Mouse (Mus musculus) midbrain, embryonic 10.5 days (tissue): ENCODE measurements at regions not wholly inside any gene's neighbourhood (a gene's known extent, or its start where the extent isn't known, plus 50 kb on each side); places are given as distances from the start of the nearest gene placed in this dataset.

ENCODE experiments used
- DNase-seq: peaks from one replicate; pipeline ENCODE4 v3.0.0-alpha.2; 2017; ENCODE audit warnings: low spot score
- H3K27ac ChIP-seq: fragments of 300-500 bp; sonication (generic); replicated peaks from 2 replicates; pipeline ENCODE4 v1.5.1; 2016; ENCODE audit warnings: mild to moderate bottlenecking
- H3K27me3 ChIP-seq: fragments of 300-500 bp; sonication (generic); 2 replicates; pipeline ENCODE4 v1.6.1; 2016; ENCODE audit warnings: low read depth, mild to moderate bottlenecking; ENCODE audit not compliant: poor library complexity, severe bottlenecking
- H3K36me3 ChIP-seq: fragments of 300-500 bp; sonication (generic); 2 replicates; pipeline ENCODE4 v1.6.1; 2016; ENCODE audit warnings: mild to moderate bottlenecking, moderate library complexity
- H3K4me1 ChIP-seq: fragments of 300-500 bp; sonication (generic); 2 replicates; pipeline ENCODE4 v1.6.1; 2016
- H3K4me3 ChIP-seq: fragments of 300-500 bp; sonication (generic); 2 replicates; pipeline ENCODE4 v1.5.1; 2016; ENCODE audit warnings: mild to moderate bottlenecking, moderate library complexity
- H3K9me3 ChIP-seq: fragments of 300-500 bp; sonication (generic); replicated peaks from 2 replicates; pipeline ENCODE4 v1.6.1; 2016; ENCODE audit warnings: mild to moderate bottlenecking
- WGBS: fragments of 180-500 bp; shearing (Covaris S2); methylation state at CpG from one replicate; pipeline ENCODE4 v1.1.7; 2016; 5-methylcytosine and 5-hydroxymethylcytosine counted together

GRCm38 (mm10) chr8:100942680-100943427 lies 1526.6 kb upstream of the Cdh8 start:
- H3K4me3 ChIP-seq = no peak overlapping the region
- H3K36me3 ChIP-seq = no peaks in the 10 kb centered on the region
- peaks cover 8% of the 10 kb centered on the region for H3K4me1 ChIP-seq
- DNase-seq = no peak
- H3K9me3 ChIP-seq = no peaks in the 10 kb centered on the region
- 83% methylated on average over 6 of the region's 6 CpGs for WGBS
- H3K27me3 ChIP-seq = no peaks in the 10 kb centered on the region
- H3K27ac ChIP-seq = no peak overlapping the region

GRCm38 (mm10) chr8:100939533-100939932 lies 1523.3 kb upstream of the Cdh8 start:
- 26% methylated on average over 4 of the region's 4 CpGs for WGBS
- no peak overlapping the region for H3K27ac ChIP-seq
- peak; percentile 52 for DNase-seq
- no peaks in the 10 kb centered on the region for H3K36me3 ChIP-seq
- H3K4me3 ChIP-seq = no peak overlapping the region
- no peaks in the 10 kb centered on the region for H3K9me3 ChIP-seq
- H3K27me3 ChIP-seq = no peaks in the 10 kb centered on the region
- H3K4me1 ChIP-seq = peaks cover 8% of the 10 kb centered on the region

- no peak overlapping the region for H3K4me3 ChIP-seq
- no peaks in the 10 kb centered on the region for H3K9me3 ChIP-seq
- no peaks in the 10 kb centered on the region for H3K36me3 ChIP-seq
- peaks cover 9% of the 10 kb centered on the region for H3K4me1 ChIP-seq
- DNase-seq = no peak
- no peaks in the 10 kb centered on the region for H3K27me3 ChIP-seq
- 86% methylated on average over 3 of the region's 3 CpGs for WGBS
- no peak overlapping the region for H3K27ac ChIP-seq
Observed at GRCm38 (mm10) chr8:100890307-100890706, 1474.0 kb upstream of the Cdh8 start.

- no peaks in the 10 kb centered on the region for H3K27me3 ChIP-seq
- WGBS = 88% methylated on average over 6 of the region's 6 CpGs
- no peaks in the 10 kb centered on the region for H3K4me1 ChIP-seq
- no peak overlapping the region for H3K4me3 ChIP-seq
- H3K9me3 ChIP-seq = no peaks in the 10 kb centered on the region
- no peaks in the 10 kb centered on the region for H3K36me3 ChIP-seq
- no peak overlapping the region for H3K27ac ChIP-seq
- DNase-seq = no peak
Observed at GRCm38 (mm10) chr8:100865624-100866023, 1449.4 kb upstream of the Cdh8 start.

GRCm38 (mm10) chr8:100850822-100851437 lies 1434.7 kb upstream of the Cdh8 start:
- no peaks in the 10 kb centered on the region for H3K36me3 ChIP-seq
- WGBS = 51% methylated on average over 2 of the region's 2 CpGs
- H3K4me1 ChIP-seq = no peaks in the 10 kb centered on the region
- no peak overlapping the region for H3K4me3 ChIP-seq
- H3K27me3 ChIP-seq = no peaks in the 10 kb centered on the region
- H3K27ac ChIP-seq = no peak overlapping the region
- H3K9me3 ChIP-seq = no peaks in the 10 kb centered on the region
- DNase-seq = peak; percentile 45
